Mouse (Mus musculus) embryonic fibroblast, embryonic 13.5 days (primary cell): ENCODE measurements at regions not wholly inside any gene's neighbourhood (a gene's known extent, or its start where the extent isn't known, plus 50 kb on each side); places are given as distances from the start of the nearest gene placed in this dataset.

Experiments used
- CTCF ChIP-seq: IDR thresholded peaks from 2 replicates; pipeline ENCODE4 v1.5.1; 2011; ENCODE audit warnings: mild to moderate bottlenecking, control low read depth, low read length, moderate library complexity, borderline replicate concordance; ENCODE audit not compliant: insufficient read depth
- POLR2A ChIP-seq: IDR thresholded peaks from 2 replicates; pipeline ENCODE4 v1.6.1; 2011; ENCODE audit warnings: low read depth, mild to moderate bottlenecking, control low read depth, low read length, moderate library complexity

DNA sequence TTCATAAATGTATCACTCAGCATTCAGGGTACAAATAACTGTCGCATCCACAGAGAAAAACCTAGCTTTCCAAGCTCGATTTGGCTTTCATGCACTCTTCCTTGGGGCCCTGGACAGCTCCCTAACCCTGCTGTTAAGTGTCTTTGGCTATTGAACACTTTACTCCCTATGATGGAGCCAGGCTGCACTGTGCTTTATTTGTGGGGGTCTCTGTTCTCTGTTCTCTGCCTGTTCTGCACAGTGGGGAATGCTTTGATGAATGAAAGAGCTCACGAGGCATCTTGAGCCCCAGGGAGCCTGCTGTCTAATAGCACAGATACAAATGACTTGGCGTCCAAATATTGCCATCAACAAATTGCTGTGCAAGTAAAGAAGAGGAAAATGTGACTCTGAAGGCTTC is 957.6 kb upstream of the Car8 start:
- TF ChIP-seq POLR2A (no peak), CTCF (no peak)
